Mouse (Mus musculus) spleen, adult 2 months (tissue): ENCODE data around the gene Cdca3.

Experiments used
- CTCF ChIP-seq: fragments of 200-500 bp; IDR thresholded peaks from 2 replicates; pipeline ENCODE4 v1.5.1; 2011; ENCODE audit warnings: mild to moderate bottlenecking, inconsistent platforms; ENCODE audit not compliant: insufficient read depth, insufficient read length, insufficient replicate concordance; ENCODE audit errors: extremely low read depth
- POLR2A ChIP-seq: fragments of 200-500 bp; IDR thresholded peaks from 2 replicates; pipeline ENCODE4 v1.6.1; 2011; ENCODE audit warnings: low read depth, low read length, inconsistent platforms

DNA sequence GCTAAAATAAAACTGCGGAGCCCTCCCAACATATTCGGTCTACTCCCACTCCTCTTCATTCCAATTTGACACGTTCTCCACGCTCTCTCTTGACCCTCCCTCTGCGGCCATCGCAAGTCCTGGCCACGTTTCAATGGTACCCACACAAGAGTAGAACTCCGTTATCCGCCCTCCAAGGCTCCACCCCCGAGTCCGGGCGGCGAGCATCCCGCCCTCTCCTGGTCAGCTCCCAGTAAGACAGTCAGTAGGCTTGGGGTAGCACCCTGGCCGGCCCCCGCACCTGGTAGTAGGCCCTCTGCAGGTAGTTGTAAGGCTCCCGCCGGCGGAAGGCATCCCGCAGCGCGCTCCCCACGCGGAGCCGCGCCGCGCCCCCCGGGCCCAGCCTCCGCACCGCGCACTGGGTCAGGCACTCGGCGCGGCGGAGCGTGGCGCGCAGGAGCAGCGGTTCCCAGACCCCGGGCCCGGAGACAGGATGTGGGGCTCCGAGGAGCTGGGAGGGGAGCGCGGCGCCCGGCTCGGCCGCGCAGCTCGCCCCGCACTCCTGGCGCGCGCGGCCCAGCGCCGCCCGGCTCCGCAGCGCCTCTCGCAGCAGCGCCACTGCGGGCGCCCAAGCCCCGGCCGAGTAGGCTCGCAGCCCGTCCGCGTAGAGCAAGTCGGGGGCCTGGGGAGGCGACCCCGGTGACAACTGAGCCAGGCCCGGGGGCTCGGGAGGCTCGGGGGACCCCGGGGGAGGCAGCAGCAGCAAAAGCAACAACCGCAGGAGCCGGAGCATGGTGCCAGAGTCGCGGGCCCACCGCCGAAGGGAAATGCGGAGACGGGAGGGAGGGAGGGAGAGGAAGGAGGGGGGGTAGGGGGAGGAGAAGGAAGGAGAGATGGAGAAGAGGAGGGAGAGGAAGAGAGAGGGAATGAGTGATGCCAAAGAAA is 27.8 kb downstream of the Cdca3 start, which contains the start of gene P3h3:
- TF ChIP-seq CTCF (peak; percentile 55; the same call in 1 of the 2 replicates), POLR2A (no peak)
